In genomic region chr2:179000448-179001081, GRCm38 (mm10) we compare ENCODE assay signal across 15 mouse cellular contexts.
"Had no signal": no experiment of that assay in that cellular context is flagged by ENCODE, and none has a peak within 500 bp of the region (broad histone marks: within the 10 kb centered on the region; RNA-seq: fewer than 3 reads in every experiment).

No protein-coding gene starts in this region.

- H3K36me3 ChIP-seq: liver, embryonic 13.5 days; midbrain, embryonic 12.5 days; midbrain, embryonic 15.5 days; neural tube, embryonic 13.5 days had no signal

- H3K9ac ChIP-seq: liver, embryonic 13.5 days; midbrain, embryonic 12.5 days; midbrain, embryonic 15.5 days; neural tube, embryonic 13.5 days had no signal

- H3K4me1 ChIP-seq: liver, embryonic 13.5 days; midbrain, embryonic 12.5 days; midbrain, embryonic 15.5 days; neural tube, embryonic 13.5 days had no signal

- DNase-seq: kidney, adult 18-20 months; kidney, postnatal 36 days; layer of hippocampus, postnatal 36 days; liver, embryonic 13.5 days; lung, adult 2 months; lung, postnatal 14 days; lung, postnatal 4 days; right cerebral cortex, postnatal 25 days; thymus, adult 18-20 months; thymus, postnatal 36 days had no signal

- H3K27ac ChIP-seq: left cerebral cortex, adult 2 months; liver, embryonic 13.5 days; midbrain, embryonic 12.5 days; midbrain, embryonic 15.5 days; neural tube, embryonic 13.5 days had no signal

- H3K4me2 ChIP-seq: liver, embryonic 13.5 days; midbrain, embryonic 12.5 days; midbrain, embryonic 15.5 days; neural tube, embryonic 13.5 days had no signal

- H3K4me3 ChIP-seq: left cerebral cortex, adult 2 months; liver, embryonic 13.5 days; midbrain, embryonic 12.5 days; midbrain, embryonic 15.5 days; myocyte; neural tube, embryonic 13.5 days had no signal

- ATAC-seq: midbrain, embryonic 15.5 days had no signal

- H3K9me3 ChIP-seq: midbrain, embryonic 12.5 days; midbrain, embryonic 15.5 days; neural tube, embryonic 13.5 days had no signal

- H3K27me3 ChIP-seq: liver, embryonic 13.5 days; midbrain, embryonic 12.5 days; midbrain, embryonic 15.5 days; neural tube, embryonic 13.5 days had no signal
